Mouse (Mus musculus) embryonic facial prominence, embryonic 15.5 days (tissue): ENCODE data around the gene Hey2. TPM values are rescaled to one million over a fixed set of nuclear protein-coding genes. Genes with fewer than 3 reads are reported as not detected.

Source experiments
- ATAC-seq: fragments of 200-750 bp; cut with Nextera tagmentation; 2 replicates; pipeline ENCODE4 v1.8.0; 2017; ENCODE audit warnings: low read depth, moderate TSS enrichment; ENCODE audit not compliant: insufficient number of reproducible peaks, low FRiP score, low TSS enrichment
- H3K27ac ChIP-seq: fragments of 300-500 bp; sonication (generic); replicated peaks from 2 replicates; pipeline ENCODE4 v1.5.1; 2015; ENCODE audit warnings: mild to moderate bottlenecking, inconsistent platforms
- H3K27me3 ChIP-seq: fragments of 300-500 bp; sonication (generic); 2 replicates; pipeline ENCODE4 v1.6.1; 2015; ENCODE audit warnings: inconsistent platforms
- H3K36me3 ChIP-seq: fragments of 300-500 bp; sonication (generic); 2 replicates; pipeline ENCODE4 v1.6.1; 2015; ENCODE audit warnings: mild to moderate bottlenecking, inconsistent platforms
- H3K4me1 ChIP-seq: fragments of 300-500 bp; sonication (generic); 2 replicates; pipeline ENCODE4 v1.6.1; 2015; ENCODE audit warnings: inconsistent platforms
- H3K4me2 ChIP-seq: fragments of 300-500 bp; sonication (generic); replicated peaks from 2 replicates; pipeline ENCODE4 v1.6.1; 2015; ENCODE audit warnings: mild to moderate bottlenecking, inconsistent platforms
- H3K4me3 ChIP-seq: fragments of 300-500 bp; sonication (generic); replicated peaks from 2 replicates; pipeline ENCODE4 v1.5.1; 2015; ENCODE audit warnings: mild to moderate bottlenecking, inconsistent platforms
- H3K9ac ChIP-seq: fragments of 300-500 bp; sonication (generic); 2 replicates; pipeline ENCODE4 v1.6.1; 2015; ENCODE audit warnings: inconsistent platforms
- H3K9me3 ChIP-seq: fragments of 300-500 bp; sonication (generic); replicated peaks from 2 replicates; pipeline ENCODE4 v1.6.1; 2016; ENCODE audit warnings: inconsistent platforms
- WGBS: fragments of 180-500 bp; shearing (Covaris S2); methylation state at CpG from one replicate; pipeline ENCODE4 v1.1.7; 2015; 5-methylcytosine and 5-hydroxymethylcytosine counted together
- polyA plus RNA-seq: library from polyadenylated mRNA; unstranded; fragments of >200 nt; fragmentation: Nextera tagmentation; extraction: Ambion mirVana; gene quantifications from 2 replicates; pipeline ENCODE4 v1.2.1, GENCODE M21; 2015

The Hey2 gene
- polyA plus RNA-seq, 1 experiment from 2014 or later = 7.1 TPM

DNA sequence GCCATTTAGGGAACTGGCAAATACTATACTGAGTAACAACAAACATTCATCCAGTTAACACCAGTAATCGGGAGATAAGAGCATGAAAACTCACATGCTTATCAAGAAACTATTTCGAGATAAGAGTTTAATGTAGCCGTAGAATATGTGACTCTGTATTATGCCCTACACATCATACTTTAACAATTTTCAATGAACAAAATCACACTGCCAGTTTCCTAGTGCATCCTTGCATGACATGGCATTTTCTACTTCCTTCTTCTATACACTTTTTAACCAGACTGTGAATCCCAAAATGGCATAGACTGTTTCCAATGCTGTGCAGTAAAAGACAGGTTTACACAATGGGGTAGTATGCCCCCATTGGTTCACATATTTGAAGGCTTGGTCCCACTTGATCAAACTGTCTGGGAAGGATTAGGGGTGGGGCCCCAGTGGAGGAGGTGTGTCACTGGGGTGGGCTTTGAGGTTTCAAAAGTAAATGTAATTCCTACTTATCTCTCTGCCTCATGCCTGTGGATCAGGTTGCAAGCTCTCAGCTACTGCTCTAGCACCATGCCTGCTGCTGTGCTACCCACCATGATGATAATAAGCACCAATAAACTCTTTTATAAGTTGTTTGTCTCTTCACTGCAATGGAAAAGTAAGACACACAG lies 54.8 kb downstream of the Hey2 start:
- Histone ChIP-seq H3K27me3 (no peaks in the 10 kb centered on the region), H3K9ac (no peak overlapping the region), H3K4me3 (no peak overlapping the region), H3K9me3 (no peaks in the 10 kb centered on the region), H3K27ac (no peak overlapping the region), H3K4me2 (no peak overlapping the region), H3K36me3 (no peaks in the 10 kb centered on the region), H3K4me1 (0 out of 2 replicates have a peak, but pooled peaks cover 4% of the 10 kb centered on the region)
- ATAC-seq = no peak
- WGBS = 90% methylated on average over 3 of the region's 3 CpGs

DNA sequence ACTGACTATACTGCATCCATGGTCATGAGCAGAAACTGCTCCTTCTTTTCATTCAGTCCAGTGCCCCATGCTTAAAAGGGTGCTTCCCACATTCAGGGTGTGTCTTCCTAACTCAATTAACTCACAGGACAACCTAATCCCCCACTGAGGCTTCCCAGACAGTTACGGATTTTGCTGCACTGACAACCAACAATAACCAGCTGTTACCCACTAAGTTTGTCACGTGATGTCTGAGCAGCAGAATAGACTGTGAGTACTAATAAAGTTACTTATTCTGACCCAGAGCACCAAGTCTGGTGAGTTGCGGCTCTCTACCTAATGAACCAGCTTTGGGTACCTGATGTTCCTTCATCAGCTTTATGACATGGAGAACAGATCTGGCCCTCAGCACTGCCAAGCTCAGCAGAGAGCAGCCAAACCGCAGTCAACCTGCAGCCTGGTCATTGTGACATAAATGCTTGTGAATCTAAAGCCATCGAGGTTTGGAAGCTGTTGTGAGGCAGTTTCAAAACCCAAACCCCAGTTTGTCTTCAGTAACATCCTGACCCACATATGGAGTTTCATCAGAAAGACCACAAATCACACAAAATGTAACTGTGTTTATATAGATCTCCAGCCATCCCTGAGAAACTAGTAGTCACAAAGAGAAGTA lies 56.4 kb downstream of the Hey2 start:
- no peak overlapping the region for H3K4me2 ChIP-seq
- H3K4me1 ChIP-seq = 0 out of 2 replicates have a peak, but pooled peaks cover 4% of the 10 kb centered on the region
- H3K4me3 ChIP-seq = no peak overlapping the region
- no peak for ATAC-seq
- no peaks in the 10 kb centered on the region for H3K27me3 ChIP-seq
- WGBS = 71% methylated on average over 5 of the region's 5 CpGs
- no peak overlapping the region for H3K9ac ChIP-seq
- H3K36me3 ChIP-seq = no peaks in the 10 kb centered on the region
- H3K27ac ChIP-seq = no peak overlapping the region
- no peaks in the 10 kb centered on the region for H3K9me3 ChIP-seq

Other genes starting within 250 kb of the Hey2 start
- gene Trmt11, start 242.1 kb downstream of the Hey2 start, polyA plus RNA-seq = 23.0 and 24.6 TPM in 2 replicates
- 20.1 and 21.5 TPM in 2 replicates for gene Hint3, start 213.2 kb downstream of the Hey2 start, polyA plus RNA-seq
- gene Ncoa7, start 39.5 kb downstream of the Hey2 start, polyA plus RNA-seq = 8.8 and 9.6 TPM in 2 replicates